Mouse (Mus musculus): ENCODE results near the gene Gpr156. TPM values are rescaled to one million over a fixed set of nuclear protein-coding genes. Genes with fewer than 3 reads are reported as not detected.

Gene Gpr156
- polyA plus RNA-seq, 1 experiment from 2014 or later: 0.02 TPM

DNA sequence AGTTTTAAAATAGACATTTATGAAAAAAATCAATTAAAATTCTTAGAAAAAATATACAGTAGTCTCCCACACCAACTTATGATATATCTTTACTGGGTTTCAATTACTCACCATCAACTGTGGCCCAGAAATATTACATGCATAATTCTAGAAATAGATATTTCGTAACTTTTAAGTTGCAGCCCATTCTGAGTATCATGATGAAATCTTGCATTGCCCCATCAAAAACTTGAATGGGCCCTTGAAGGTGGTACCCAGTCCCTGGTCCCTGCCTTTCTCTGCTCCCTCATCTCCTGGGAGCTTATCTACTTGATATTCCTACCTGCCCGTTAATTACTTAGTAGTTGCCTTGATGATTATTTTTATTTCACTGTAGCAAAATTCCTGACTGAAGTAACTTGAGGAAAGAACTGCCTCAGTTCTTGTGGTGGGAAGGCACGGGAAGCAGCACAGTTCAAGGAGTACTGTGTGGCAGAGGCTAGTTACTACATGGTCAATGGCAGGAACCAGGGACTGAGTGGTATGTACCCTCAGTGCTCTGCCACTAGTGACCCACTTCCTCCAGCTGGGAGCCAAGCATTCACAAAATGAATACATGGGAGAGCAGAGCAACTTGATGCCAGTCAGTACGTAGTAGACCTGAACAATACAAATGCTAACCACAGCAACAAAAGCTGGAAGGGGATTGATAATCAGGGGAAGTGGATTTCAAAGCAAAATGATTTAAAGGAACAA lies 41.6 kb upstream of the Gpr156 start:
- TF ChIP-seq CTCF (IDR thresholded peaks at IDR 0.05; ENCODE audit: low read depth) (no peak), EP300 (IDR thresholded peaks at IDR 0.05; ENCODE audit: low read depth) (no peak)
- no peaks in the 10 kb centered on the region for H3K9me3 ChIP-seq (ENCODE audit: low read length)
- H3K4me1 ChIP-seq (ENCODE audit: insufficient read depth): peaks cover 22% of the 10 kb centered on the region
- ATAC-seq: no peak
- no peak overlapping the region for H3K4me3 ChIP-seq (ENCODE audit: low read depth, low read length)
- H3K36me3 ChIP-seq (replicated peaks; ENCODE audit: insufficient read depth, low read length): peaks cover 16% of the 10 kb centered on the region
- H3K27ac ChIP-seq (ENCODE audit: low read depth): no peak overlapping the region
- H3K27me3 ChIP-seq (ENCODE audit: insufficient read depth, low read length): no peaks in the 10 kb centered on the region
- no peak overlapping the region for H3K9ac ChIP-seq (replicated peaks)
- DNase-seq: no peak
- no peak overlapping the region for H3K4me2 ChIP-seq (ENCODE audit: low read depth, low read length)
- WGBS (ENCODE audit: insufficient replicate concordance): 66% methylated on average over 4 of the region's 4 CpGs

- no peak for ATAC-seq
- WGBS (ENCODE audit: insufficient replicate concordance): 96% methylated on average over 3 of the region's 3 CpGs
- no peaks in the 10 kb centered on the region for H3K9me3 ChIP-seq (ENCODE audit: low read length)
Observed at GRCm38 (mm10) chr16:37877406-37877805, 38.9 kb upstream of the Gpr156 start.

GRCm38 (mm10) chr16:37878951-37879505 lies 37.3 kb upstream of the Gpr156 start:
- H3K36me3 ChIP-seq (replicated peaks; ENCODE audit: insufficient read depth, low read length): peaks cover 23% of the 10 kb centered on the region
- WGBS (ENCODE audit: insufficient replicate concordance): 74% methylated on average over 7 of the region's 7 CpGs
- no peak overlapping the region for H3K9ac ChIP-seq (replicated peaks)
- no peaks in the 10 kb centered on the region for H3K27me3 ChIP-seq (ENCODE audit: insufficient read depth, low read length)
- H3K4me1 ChIP-seq (ENCODE audit: insufficient read depth): peaks cover 20% of the 10 kb centered on the region
- no peak overlapping the region for H3K27ac ChIP-seq (ENCODE audit: low read depth)
- DNase-seq (no peak), ATAC-seq (no peak)
- no peaks in the 10 kb centered on the region for H3K9me3 ChIP-seq (ENCODE audit: low read length)
- no peak for TF ChIP-seq CTCF (IDR thresholded peaks at IDR 0.05; ENCODE audit: low read depth)
- TF ChIP-seq EP300 (IDR thresholded peaks at IDR 0.05; ENCODE audit: low read depth): no peak
- H3K4me3 ChIP-seq (ENCODE audit: low read depth, low read length): no peak overlapping the region
- H3K4me2 ChIP-seq (ENCODE audit: low read depth, low read length): no peak overlapping the region

More at GRCm38 (mm10) chr16:37877406-37877805, 38.9 kb upstream of the Gpr156 start:
- Histone ChIP-seq H3K27ac (ENCODE audit: low read depth) (no peak overlapping the region), H3K4me3 (ENCODE audit: low read depth, low read length) (no peak overlapping the region), H3K27me3 (ENCODE audit: insufficient read depth, low read length) (no peaks in the 10 kb centered on the region), H3K36me3 (replicated peaks; ENCODE audit: insufficient read depth, low read length) (peaks cover 20% of the 10 kb centered on the region), H3K4me2 (ENCODE audit: low read depth, low read length) (no peak overlapping the region), H3K9ac (replicated peaks) (no peak overlapping the region), H3K4me1 (ENCODE audit: insufficient read depth) (peaks cover 20% of the 10 kb centered on the region)
- no peak for TF ChIP-seq CTCF (IDR thresholded peaks at IDR 0.05; ENCODE audit: low read depth)
- TF ChIP-seq EP300 (IDR thresholded peaks at IDR 0.05; ENCODE audit: low read depth): no peak
- no peak for DNase-seq

GRCm38 (mm10) chr16:37879750-37880419 lies 36.4 kb upstream of the Gpr156 start:
- peak; percentile 38; the same call in 1 of the 2 replicates for ATAC-seq
- peak overlapping the region; percentile 18; the same call in 1 of the 2 replicates for H3K4me2 ChIP-seq (ENCODE audit: low read depth, low read length)
- peaks cover 15% of the 10 kb centered on the region for H3K4me1 ChIP-seq (ENCODE audit: insufficient read depth)
- no peak overlapping the region for H3K9ac ChIP-seq (replicated peaks)
- H3K9me3 ChIP-seq (ENCODE audit: low read length): no peaks in the 10 kb centered on the region
- TF ChIP-seq CTCF (IDR thresholded peaks at IDR 0.05; ENCODE audit: low read depth): no peak
- no peak for TF ChIP-seq EP300 (IDR thresholded peaks at IDR 0.05; ENCODE audit: low read depth)
- DNase-seq: no peak
- 0 out of 2 replicates have a peak overlapping the region, but pooled peaks have one; percentile 30 for H3K27ac ChIP-seq (ENCODE audit: low read depth)
- H3K4me3 ChIP-seq (ENCODE audit: low read depth, low read length): no peak overlapping the region
- 71% methylated on average over 4 of the region's 4 CpGs for WGBS (ENCODE audit: insufficient replicate concordance)
- H3K27me3 ChIP-seq (ENCODE audit: insufficient read depth, low read length): no peaks in the 10 kb centered on the region
- peaks cover 26% of the 10 kb centered on the region for H3K36me3 ChIP-seq (replicated peaks; ENCODE audit: insufficient read depth, low read length)

GRCm38 (mm10) chr16:37881168-37881567 lies 35.1 kb upstream of the Gpr156 start:
- ATAC-seq (no peak), DNase-seq (no peak)
- peaks cover 14% of the 10 kb centered on the region for H3K4me1 ChIP-seq (ENCODE audit: insufficient read depth)
- 62% methylated on average over 2 of the region's 2 CpGs for WGBS (ENCODE audit: insufficient replicate concordance)
- H3K9ac ChIP-seq (replicated peaks): no peak overlapping the region
- H3K36me3 ChIP-seq (replicated peaks; ENCODE audit: insufficient read depth, low read length): peaks cover 26% of the 10 kb centered on the region
- H3K27ac ChIP-seq (ENCODE audit: low read depth): no peak overlapping the region
- no peaks in the 10 kb centered on the region for H3K9me3 ChIP-seq (ENCODE audit: low read length)
- no peak overlapping the region for H3K4me2 ChIP-seq (ENCODE audit: low read depth, low read length)
- no peak overlapping the region for H3K4me3 ChIP-seq (ENCODE audit: low read depth, low read length)
- TF ChIP-seq CTCF (IDR thresholded peaks at IDR 0.05; ENCODE audit: low read depth) (no peak), EP300 (IDR thresholded peaks at IDR 0.05; ENCODE audit: low read depth) (no peak)
- no peaks in the 10 kb centered on the region for H3K27me3 ChIP-seq (ENCODE audit: insufficient read depth, low read length)

DNA sequence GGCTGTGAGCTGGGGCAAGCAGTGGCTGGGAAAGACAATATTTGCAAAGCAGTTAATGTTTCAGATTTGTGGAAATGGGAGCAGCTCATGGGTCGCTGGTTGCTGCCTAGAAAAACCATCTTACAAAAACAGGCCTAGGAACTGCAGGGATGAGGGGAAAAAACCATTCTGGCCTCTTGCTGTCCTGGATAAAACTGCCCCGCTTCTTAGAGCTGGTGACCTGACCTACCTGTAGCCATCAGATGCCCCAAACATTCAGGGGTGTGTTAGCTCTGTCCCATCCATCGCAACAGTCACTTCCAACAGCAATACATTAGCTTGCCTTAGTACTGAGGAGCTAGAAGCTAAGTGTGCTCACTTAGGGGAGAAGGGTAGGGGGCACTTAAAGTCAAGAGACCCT lies 27.3 kb upstream of the Gpr156 start:
- 0 out of 2 replicates have a peak, but pooled peaks cover 3% of the 10 kb centered on the region for H3K4me1 ChIP-seq (ENCODE audit: insufficient read depth)
- no peaks in the 10 kb centered on the region for H3K9me3 ChIP-seq (ENCODE audit: low read length)
- 74% methylated on average over 3 of the region's 3 CpGs for WGBS (ENCODE audit: insufficient replicate concordance)
- TF ChIP-seq EP300 (IDR thresholded peaks at IDR 0.05; ENCODE audit: low read depth) (no peak), CTCF (IDR thresholded peaks at IDR 0.05; ENCODE audit: low read depth) (no peak)
- ATAC-seq: peak; percentile 29; the same call in 1 of the 2 replicates
- no peaks in the 10 kb centered on the region for H3K27me3 ChIP-seq (ENCODE audit: insufficient read depth, low read length)
- H3K4me2 ChIP-seq (ENCODE audit: low read depth, low read length): no peak overlapping the region
- no peak for DNase-seq
- H3K9ac ChIP-seq (replicated peaks): no peak overlapping the region
- H3K27ac ChIP-seq (ENCODE audit: low read depth): no peak overlapping the region
- H3K36me3 ChIP-seq (replicated peaks; ENCODE audit: insufficient read depth, low read length): 0 out of 2 replicates have a peak, but pooled peaks cover 2% of the 10 kb centered on the region
- no peak overlapping the region for H3K4me3 ChIP-seq (ENCODE audit: low read depth, low read length)

Data from liver, postnatal 0 days (tissue).